Mouse (Mus musculus): ENCODE measurements at regions not wholly inside any gene's neighbourhood (a gene's known extent, or its start where the extent isn't known, plus 50 kb on each side); places are given as distances from the start of the nearest gene placed in this dataset.

DNA sequence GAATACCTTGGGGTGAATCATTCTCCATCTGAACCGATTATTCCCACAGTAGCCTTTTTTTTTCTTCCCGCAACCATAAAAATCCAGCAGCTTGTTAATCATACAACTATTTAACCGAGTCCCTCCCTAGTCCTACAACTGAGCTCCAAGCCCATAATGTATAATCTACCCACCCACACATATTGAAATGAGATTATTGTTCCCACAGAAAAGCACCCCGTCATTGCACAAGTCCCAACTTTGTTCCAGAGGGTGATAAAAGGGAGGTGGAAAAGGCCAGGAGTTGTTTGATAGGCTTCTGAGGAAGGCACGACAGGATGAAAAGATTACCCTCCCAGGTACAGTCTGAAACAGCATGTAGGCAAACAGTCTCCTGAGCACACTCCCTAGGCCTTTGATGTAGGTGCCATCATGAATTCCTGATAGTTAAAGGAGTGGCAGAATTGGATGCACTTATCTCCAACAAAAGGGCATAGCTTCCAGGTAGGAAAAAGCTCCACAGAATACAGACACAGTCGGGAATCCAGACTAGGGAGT is 583.6 kb upstream of the A1bg start:
- TF ChIP-seq POLR2A (IDR thresholded peaks at IDR 0.05; ENCODE audit: borderline replicate concordance, extremely low read depth, insufficient read depth, insufficient read length, poor library complexity, severe bottlenecking) (no peak), CTCF (IDR thresholded peaks at IDR 0.05; ENCODE audit: borderline replicate concordance, extremely low read depth, insufficient read depth, insufficient read length) (no peak)

Data from brain, embryonic 14.5 days (tissue).